In the genomic region with DNA sequence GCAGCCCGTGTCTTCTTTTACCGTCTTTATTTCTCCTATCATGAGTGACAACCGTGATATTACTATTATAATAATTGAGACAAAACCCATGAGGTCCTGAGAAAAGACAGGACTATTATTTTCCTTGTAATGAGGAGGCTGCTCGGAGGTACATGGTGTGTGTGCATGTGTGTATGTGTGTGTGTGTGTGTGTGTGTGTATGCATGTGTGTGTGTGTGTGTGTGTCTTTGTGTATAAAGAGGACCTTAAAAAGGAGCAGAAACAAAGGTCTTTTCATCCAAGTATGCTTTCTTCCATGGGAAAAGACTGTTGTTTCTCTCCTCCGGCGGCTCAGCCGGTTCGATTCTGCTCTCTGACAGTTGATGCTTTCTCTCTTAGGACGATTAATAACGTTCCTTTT, we compare ENCODE assay signal across 30 mouse cellular contexts. TPM values are rescaled to one million over a fixed set of nuclear protein-coding genes. Genes with fewer than 3 reads are reported as not detected.
"Had no signal": no experiment of that assay in that cellular context is flagged by ENCODE, and none has a peak within 500 bp of the region (broad histone marks: within the 10 kb centered on the region; RNA-seq: fewer than 3 reads in every experiment).

No protein-coding gene starts in this region.

- ATAC-seq: midbrain, embryonic 15.5 days had no signal

- H3K4me1 ChIP-seq: midbrain, embryonic 15.5 days had no signal

- H3K36me3 ChIP-seq: kidney, embryonic 15.5 days; liver, embryonic 13.5 days; midbrain, embryonic 15.5 days had no signal

- H3K4me3 ChIP-seq: kidney, embryonic 15.5 days; left cerebral cortex, adult 2 months; liver, embryonic 13.5 days; midbrain, embryonic 15.5 days had no signal

- H3K27ac ChIP-seq: kidney, embryonic 15.5 days; left cerebral cortex, adult 2 months; liver, embryonic 13.5 days; midbrain, embryonic 15.5 days had no signal

- DNase-seq: kidney, postnatal 10 days; kidney, postnatal 36 days; layer of hippocampus, postnatal 36 days; liver, embryonic 13.5 days; lung, adult 2 months; lung, postnatal 14 days; lung, postnatal 4 days; thymus, adult 18-20 months; thymus, postnatal 36 days had no signal

- H3K4me2 ChIP-seq: kidney, embryonic 15.5 days; liver, embryonic 13.5 days; midbrain, embryonic 15.5 days had no signal

- H3K9me3 ChIP-seq: kidney, embryonic 15.5 days; liver, embryonic 13.5 days; midbrain, embryonic 15.5 days had no signal

- H3K9ac ChIP-seq: kidney, embryonic 15.5 days; liver, embryonic 13.5 days; midbrain, embryonic 15.5 days had no signal

RNA-seq across cellular contexts. Expression of gene Wnt8b, which starts 3.7 kb away (rescaled TPM):
- total RNA-seq: layer of hippocampus, adult 8-10 months; layer of hippocampus, postnatal 36 days; left cerebral cortex, adult 2 months; left cerebral cortex, postnatal 10 days; left cerebral cortex, postnatal 36 days; liver, adult 2 months; megakaryocyte progenitor cell, adult 5-6 weeks; megakaryocyte-erythroid progenitor cell, adult 5-6 weeks had no signal
- polyA plus RNA-seq: limb, embryonic 11.5 days; liver, adult 2 months; liver, embryonic 13.5 days; liver, embryonic 16.5 days; lung, adult 2 months; lung, embryonic 16.5 days; small intestine, adult 2 months; spleen, adult 2 months; stomach, embryonic 16.5 days; urinary bladder, adult 2 months had no signal

RNA-seq across cellular contexts. Expression of gene Gm20538, which starts 55.7 kb away (rescaled TPM):
- total RNA-seq: layer of hippocampus, adult 8-10 months; layer of hippocampus, postnatal 10 days; layer of hippocampus, postnatal 36 days; left cerebral cortex, adult 2 months; left cerebral cortex, postnatal 10 days; left cerebral cortex, postnatal 36 days; liver, adult 2 months; megakaryocyte progenitor cell, adult 5-6 weeks; megakaryocyte-erythroid progenitor cell, adult 5-6 weeks had no signal
- polyA plus RNA-seq: kidney, embryonic 15.5 days; limb, embryonic 11.5 days; limb, embryonic 14.5 days; liver, adult 2 months; liver, embryonic 13.5 days; liver, embryonic 16.5 days; lung, adult 2 months; lung, embryonic 16.5 days; midbrain, embryonic 15.5 days; neural tube, embryonic 11.5 days; neural tube, embryonic 14.5 days; small intestine, adult 2 months; spleen, adult 2 months; testis, adult 2 months; urinary bladder, adult 2 months had no signal
